Mouse (Mus musculus) C2C12 (cell line): ENCODE measurements around the gene Lsm7.

Experiments
- CTCF ChIP-seq: IDR thresholded peaks from one replicate; pipeline ENCODE4 v1.5.1; 2011; ENCODE audit not compliant: control insufficient read depth, insufficient read depth, insufficient read length
- MYOD1 ChIP-seq: IDR thresholded peaks from one replicate; pipeline ENCODE4 v1.6.1; 2011; ENCODE audit warnings: low read depth; ENCODE audit not compliant: control insufficient read depth, insufficient read length
- MYOG ChIP-seq: IDR thresholded peaks from one replicate; pipeline ENCODE4 v1.6.1; 2011; ENCODE audit not compliant: control insufficient read depth, insufficient read length; ENCODE audit errors: extremely low read depth

DNA sequence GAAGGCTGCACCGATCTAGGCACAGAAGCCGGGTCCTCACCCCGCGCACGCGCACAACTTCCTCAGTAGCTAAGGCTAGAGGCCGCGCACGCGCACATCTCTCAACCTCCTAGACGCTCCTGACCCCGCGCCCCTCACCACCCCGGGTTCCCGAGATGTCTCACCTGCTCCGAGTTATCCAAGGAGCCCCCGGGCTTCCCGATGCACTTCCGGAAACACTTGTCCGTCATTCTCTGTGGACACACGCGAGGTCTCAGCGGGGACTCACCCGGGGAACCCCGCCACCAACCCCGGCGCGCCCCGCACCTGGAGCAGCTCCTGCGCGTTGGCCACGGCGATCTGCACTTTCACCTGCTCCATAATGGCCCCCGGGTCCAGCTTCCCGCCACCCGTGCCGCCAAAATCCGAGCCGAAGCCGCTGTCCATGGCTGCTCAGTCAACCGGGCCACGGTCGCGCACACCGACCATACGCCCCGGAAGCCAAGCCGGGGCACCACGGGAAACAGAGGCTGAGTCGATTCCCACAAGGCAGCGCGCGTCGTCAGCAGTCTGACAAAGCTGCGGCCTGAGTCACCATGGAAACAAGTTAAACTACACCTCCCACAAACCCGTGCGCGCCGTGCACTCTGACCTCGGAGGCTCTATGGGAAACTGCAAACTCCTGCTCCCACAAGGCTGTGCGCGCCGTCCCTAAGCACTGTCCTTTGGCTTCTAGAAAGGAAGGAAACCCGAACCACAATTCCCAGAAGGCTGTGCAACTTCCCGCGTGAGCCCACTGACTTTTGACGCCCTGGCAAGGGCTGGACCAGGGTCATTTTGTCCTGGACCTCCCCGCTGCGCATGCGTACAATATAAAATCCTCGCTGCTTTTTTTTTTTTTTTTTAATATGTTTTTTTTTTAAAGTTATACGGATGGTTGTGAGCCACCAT lies 45.6 kb upstream of the Lsm7 start, which contains the start of gene Timm13:
- TF ChIP-seq MYOG (no peak), CTCF (no peak), MYOD1 (no peak)
